Mouse (Mus musculus) liver, adult 2 months (tissue): ENCODE measurements at regions not wholly inside any gene's neighbourhood (a gene's known extent, or its start where the extent isn't known, plus 50 kb on each side); places are given as distances from the start of the nearest gene placed in this dataset.

Experiments used
- DNase-seq: peaks from one replicate; pipeline ENCODE4 v3.0.0-alpha.2; 2011; ENCODE audit warnings: low read depth, low spot score; ENCODE audit errors: extremely low read depth
- H3K27ac ChIP-seq: fragments of 200-500 bp; replicated peaks from 2 replicates; pipeline ENCODE4 v1.5.1; 2012; ENCODE audit warnings: low read depth, mild to moderate bottlenecking, control low read depth, inconsistent platforms, low read length; ENCODE audit not compliant: insufficient read depth
- H3K27me3 ChIP-seq: fragments of 200-500 bp; 2 replicates; pipeline ENCODE4 v1.6.1; 2012; ENCODE audit warnings: mild to moderate bottlenecking, moderate library complexity, low read length, inconsistent platforms; ENCODE audit not compliant: control insufficient read depth, insufficient read depth
- H3K36me3 ChIP-seq: fragments of 200-500 bp; 2 replicates; pipeline ENCODE4 v1.6.1; 2012; ENCODE audit warnings: low read length, inconsistent platforms; ENCODE audit not compliant: control insufficient read depth, insufficient read depth
- H3K4me1 ChIP-seq: fragments of 200-500 bp; 2 replicates; pipeline ENCODE4 v1.6.1; 2011; ENCODE audit warnings: low read length; ENCODE audit not compliant: control insufficient read depth, insufficient read depth
- H3K4me3 ChIP-seq: fragments of 200-500 bp; 2 replicates; pipeline ENCODE4 v1.5.1; 2011; ENCODE audit warnings: low read depth, mild to moderate bottlenecking, control low read depth, low read length, moderate library complexity; ENCODE audit not compliant: insufficient read depth
- H3K79me2 ChIP-seq: fragments of 200-500 bp; 2 replicates; pipeline ENCODE4 v1.6.1; 2012; ENCODE audit warnings: inconsistent platforms, mild to moderate bottlenecking, low read length, moderate library complexity; ENCODE audit not compliant: control insufficient read depth, insufficient read depth
- H3K9ac ChIP-seq: fragments of 200-500 bp; 2 replicates; pipeline ENCODE4 v1.6.1; 2012; ENCODE audit warnings: low read depth, mild to moderate bottlenecking, control low read depth, inconsistent platforms, low read length
- CTCF ChIP-seq: fragments of 200-500 bp; IDR thresholded peaks from 2 replicates; pipeline ENCODE4 v1.5.1; 2011; ENCODE audit warnings: low read depth, low read length, control low read depth
- POLR2A ChIP-seq: fragments of 200-500 bp; IDR thresholded peaks from 2 replicates; pipeline ENCODE4 v1.6.1; 2011; ENCODE audit warnings: low read length, control low read depth; ENCODE audit not compliant: insufficient read depth; ENCODE audit errors: extremely low read depth
- WGBS: fragments of 180-500 bp; shearing (Covaris S2); methylation state at CpG from one replicate; pipeline ENCODE4 v1.1.7; 2018; 5-methylcytosine and 5-hydroxymethylcytosine counted together

DNA sequence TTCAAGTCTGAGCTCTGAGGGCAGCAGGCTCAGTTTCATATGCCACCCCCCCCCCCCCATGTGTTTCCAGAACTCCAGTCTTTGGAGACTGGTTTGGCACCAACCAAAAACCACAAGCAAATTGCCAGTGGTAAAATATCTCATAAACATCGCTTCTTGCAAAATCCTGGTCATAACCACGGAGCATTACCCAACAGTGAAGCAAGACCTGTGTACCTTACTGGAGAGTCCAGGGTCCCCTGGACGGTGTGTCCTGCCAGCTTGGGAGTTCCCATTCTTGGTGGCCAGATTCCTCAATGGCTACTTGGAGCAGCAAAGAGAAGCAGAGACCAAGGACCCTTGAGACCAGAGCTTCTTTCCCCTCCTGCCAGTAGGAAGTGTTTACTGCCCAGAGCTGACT is 198.7 kb upstream of the Rtl1 start:
- Histone ChIP-seq H3K79me2 (no peaks in the 10 kb centered on the region), H3K4me1 (peaks cover 11% of the 10 kb centered on the region), H3K27me3 (no peaks in the 10 kb centered on the region), H3K9ac (no peak overlapping the region), H3K36me3 (no peaks in the 10 kb centered on the region), H3K27ac (peak overlapping the region; percentile 57), H3K4me3 (no peak overlapping the region)
- TF ChIP-seq POLR2A = no peak
- TF ChIP-seq CTCF = no peak
- DNase-seq = peak; percentile 95
- 18% methylated on average over 3 of the region's 3 CpGs for WGBS

- TF ChIP-seq CTCF (no peak), POLR2A (no peak)
- DNase-seq = no peak
- Histone ChIP-seq H3K9ac (no peak overlapping the region), H3K27ac (peak overlapping the region; percentile 52), H3K4me1 (peaks cover 11% of the 10 kb centered on the region), H3K79me2 (no peaks in the 10 kb centered on the region), H3K4me3 (no peak overlapping the region), H3K27me3 (no peaks in the 10 kb centered on the region), H3K36me3 (no peaks in the 10 kb centered on the region)
- 80% methylated on average over 1 of the region's 1 CpGs for WGBS
These were observed 199.3 kb upstream of the Rtl1 start for GRCm38 (mm10) chr12:109799395-109799794.

- Histone ChIP-seq H3K9ac (no peak overlapping the region), H3K27me3 (no peaks in the 10 kb centered on the region), H3K79me2 (no peaks in the 10 kb centered on the region), H3K36me3 (no peaks in the 10 kb centered on the region), H3K4me3 (no peak overlapping the region), H3K4me1 (no peaks in the 10 kb centered on the region), H3K27ac (no peak overlapping the region)
- WGBS = 92% methylated on average over 10 of the region's 10 CpGs
- TF ChIP-seq CTCF = no peak
- no peak for TF ChIP-seq POLR2A
- no peak for DNase-seq
These were observed 227.2 kb upstream of the Rtl1 start for GRCm38 (mm10) chr12:109827241-109827915.

DNA sequence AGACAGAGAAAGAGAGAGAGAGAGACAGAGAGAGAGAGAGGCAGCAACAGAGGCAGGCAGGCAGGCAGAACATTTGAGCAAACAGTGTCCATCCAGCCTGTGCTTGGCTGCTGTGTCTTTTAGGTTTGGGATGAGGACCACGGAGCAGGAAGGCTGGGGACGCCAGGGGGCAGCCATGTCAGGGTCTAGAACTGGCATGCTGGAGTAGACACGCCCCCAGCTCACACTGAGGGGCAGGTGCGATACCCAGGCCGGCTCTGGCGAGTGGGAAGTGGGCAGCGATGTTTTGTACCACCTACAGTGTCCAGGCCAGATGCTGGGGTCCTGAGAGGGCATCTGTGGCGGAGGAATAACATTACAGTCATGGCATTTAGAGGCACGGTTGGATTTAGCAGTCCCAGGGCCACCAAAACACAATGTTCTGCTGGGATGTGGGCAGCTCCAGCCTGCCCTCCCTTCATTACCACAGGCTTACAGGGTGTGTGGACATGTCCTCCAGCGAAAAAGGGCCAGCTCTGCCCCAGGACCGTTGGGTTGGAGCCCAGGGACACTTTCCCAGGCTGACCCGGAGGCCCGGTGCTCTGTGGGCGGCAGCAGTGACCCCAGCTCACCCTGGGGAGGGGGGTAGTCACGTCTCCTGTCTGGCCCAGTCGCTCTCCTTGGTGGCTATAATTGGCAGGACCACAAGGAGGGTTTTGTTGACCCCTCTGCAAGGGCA is 230.3 kb upstream of the Rtl1 start:
- TF ChIP-seq CTCF (peak; percentile 42), POLR2A (no peak)
- H3K27me3 ChIP-seq = no peaks in the 10 kb centered on the region
- no peak overlapping the region for H3K9ac ChIP-seq
- no peaks in the 10 kb centered on the region for H3K79me2 ChIP-seq
- H3K4me3 ChIP-seq = no peak overlapping the region
- 51% methylated on average over 16 of the region's 16 CpGs for WGBS
- DNase-seq = no peak
- no peaks in the 10 kb centered on the region for H3K36me3 ChIP-seq
- no peaks in the 10 kb centered on the region for H3K4me1 ChIP-seq
- no peak overlapping the region for H3K27ac ChIP-seq

- Histone ChIP-seq H3K4me3 (no peak overlapping the region), H3K79me2 (no peaks in the 10 kb centered on the region), H3K27me3 (no peaks in the 10 kb centered on the region), H3K4me1 (no peaks in the 10 kb centered on the region), H3K36me3 (no peaks in the 10 kb centered on the region), H3K27ac (no peak overlapping the region), H3K9ac (no peak overlapping the region)
- TF ChIP-seq POLR2A (no peak), CTCF (no peak)
- DNase-seq = no peak
- WGBS = 78% methylated on average over 10 of the region's 10 CpGs
These were observed 232.8 kb upstream of the Rtl1 start for GRCm38 (mm10) chr12:109832964-109833363.

GRCm38 (mm10) chr12:109836521-109836920 is 236.4 kb upstream of the Rtl1 start:
- Histone ChIP-seq H3K27me3 (no peaks in the 10 kb centered on the region), H3K9ac (no peak overlapping the region), H3K79me2 (no peaks in the 10 kb centered on the region), H3K4me3 (no peak overlapping the region), H3K36me3 (no peaks in the 10 kb centered on the region), H3K4me1 (no peaks in the 10 kb centered on the region), H3K27ac (no peak overlapping the region)
- 96% methylated on average over 8 of the region's 8 CpGs for WGBS
- TF ChIP-seq POLR2A (no peak), CTCF (no peak)
- DNase-seq = no peak
